Mouse (Mus musculus): ENCODE results near the gene Rxfp3. TPM values are rescaled to one million over a fixed set of nuclear protein-coding genes. Genes with fewer than 3 reads are reported as not detected.

Gene Rxfp3
- total RNA-seq, 2 experiments from 2014 or later, result 3.1 TPM

Other genes starting within 250 kb of the Rxfp3 start
- not detected for gene C1qtnf3, start 85.7 kb downstream of the Rxfp3 start, total RNA-seq (2021)
- 10 to 100 TPM; 10.5 to 11.5 TPM for gene Amacr, start 56.2 kb downstream of the Rxfp3 start, total RNA-seq (2021)
- gene Slc45a2, start 37.3 kb downstream of the Rxfp3 start, total RNA-seq (2021), result not detected
- gene Adamts12, start 26.8 kb upstream of the Rxfp3 start, total RNA-seq (2021), result under 1 TPM; 0.39 to 0.66 TPM

Data from left cerebral cortex, postnatal 25 days (tissue).